Mouse (Mus musculus): ENCODE measurements around the gene Oas2.

DNA sequence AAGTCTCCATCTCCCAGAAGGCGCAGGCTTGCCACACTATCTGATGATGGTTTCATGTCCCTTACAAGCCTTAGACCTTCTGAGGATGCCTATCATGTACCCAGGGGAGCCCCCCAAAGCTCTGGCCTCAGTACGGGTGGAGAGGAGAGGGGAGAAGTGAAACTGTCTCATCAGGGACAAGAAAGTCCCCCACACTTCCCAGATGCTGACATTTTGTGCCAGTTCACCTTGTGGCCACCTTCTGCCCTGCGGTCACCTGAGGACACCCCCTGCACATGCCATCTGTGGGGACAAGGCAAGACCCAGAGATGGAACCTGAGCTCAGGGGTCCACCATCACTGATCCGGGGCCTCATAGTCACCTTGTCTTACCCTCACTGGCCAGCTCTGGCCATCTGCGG, 61.8 kb downstream of the Oas2 start:
- TF ChIP-seq CTCF (IDR thresholded peaks at IDR 0.05; ENCODE audit: extremely low read depth, insufficient read depth, insufficient read length, insufficient replicate concordance) (no peak), POLR2A (IDR thresholded peaks at IDR 0.05; ENCODE audit: low read depth, low read length) (no peak)

Measured in spleen, adult 2 months (tissue).